Mouse (Mus musculus) kidney, adult 2 months (tissue): Measurements from ENCODE around the gene Exoc3l. TPM values are rescaled to one million over a fixed set of nuclear protein-coding genes. Genes with fewer than 3 reads are reported as not detected.
A peak's percentile ranks its signal among the peaks of the same experiment; 100 is the strongest.

Experiments
- DNase-seq: peaks from one replicate; pipeline ENCODE4 v3.0.0; 2021
- H3K27ac ChIP-seq: fragments of 200-500 bp; 2 replicates; pipeline ENCODE4 v1.5.1; 2012; ENCODE audit warnings: low read depth, low read length, control low read depth, inconsistent platforms; ENCODE audit not compliant: insufficient read depth
- H3K27me3 ChIP-seq: fragments of 200-500 bp; replicated peaks from 2 replicates; pipeline ENCODE4 v1.6.1; 2012; ENCODE audit warnings: mild to moderate bottlenecking, moderate library complexity, low read length, inconsistent platforms; ENCODE audit not compliant: control insufficient read depth, insufficient read depth
- H3K36me3 ChIP-seq: fragments of 200-500 bp; 2 replicates; pipeline ENCODE4 v1.6.1; 2012; ENCODE audit warnings: mild to moderate bottlenecking, moderate library complexity, low read length, inconsistent platforms; ENCODE audit not compliant: control insufficient read depth, insufficient read depth
- H3K4me1 ChIP-seq: fragments of 200-500 bp; 2 replicates; pipeline ENCODE4 v1.6.1; 2011; ENCODE audit warnings: low read length; ENCODE audit not compliant: control insufficient read depth, insufficient read depth
- H3K4me3 ChIP-seq: fragments of 200-500 bp; 2 replicates; pipeline ENCODE4 v1.5.1; 2011; ENCODE audit warnings: mild to moderate bottlenecking, low read depth, low read length, control low read depth; ENCODE audit not compliant: insufficient read depth
- CTCF ChIP-seq: fragments of 200-500 bp; conservative IDR thresholded peaks from 2 replicates; pipeline ENCODE4 v1.5.1; 2011; ENCODE audit warnings: low read depth, mild to moderate bottlenecking, control low read depth, low read length, moderate library complexity, mixed read lengths; ENCODE audit not compliant: insufficient read depth, insufficient read length
- POLR2A ChIP-seq: fragments of 200-500 bp; IDR thresholded peaks from one replicate; pipeline ENCODE4 v1.6.1; 2011; ENCODE audit warnings: low read depth, low read length, control low read depth
- WGBS: fragments of 180-500 bp; shearing (Covaris S2); methylation state at CpG from one replicate; pipeline ENCODE4 v1.1.7; 2018; 5-methylcytosine and 5-hydroxymethylcytosine counted together
- polyA plus RNA-seq: library from polyadenylated mRNA; depleted of rRNA; stranded (reverse); fragments of >200 nt; gene quantifications from 2 replicates; pipeline ENCODE4 v1.2.3, GENCODE M21; 2012; rRNA removed

Gene Exoc3l
- polyA plus RNA-seq: 11.7 and 15.3 TPM in 2 replicates

GRCm38 (mm10) chr8:105295895-105296573 lies at the start of gene Exoc3l:
Exoc3l (minus strand) TSS chr8:105296101.
- no peaks in the 10 kb centered on the region; the same call in 1 of the 2 replicates for H3K36me3 ChIP-seq
- peak within 1 kb of the TSS; percentile 56 for H3K4me3 ChIP-seq
- TF ChIP-seq CTCF (no peak), POLR2A (no peak)
- DNase-seq: peak; percentile 66
- WGBS: 52% methylated on average over 11 of the region's 11 CpGs
- no peaks in the 10 kb centered on the region for H3K27me3 ChIP-seq
- H3K4me1 ChIP-seq: peaks cover 7% of the 10 kb centered on the region; the same call in 1 of the 2 replicates
- H3K27ac ChIP-seq: peak within 1 kb of the TSS; percentile 77

- no peaks in the 10 kb centered on the region for H3K27me3 ChIP-seq
- TF ChIP-seq POLR2A: no peak
- no peak for TF ChIP-seq CTCF
- H3K36me3 ChIP-seq: no peaks in the 10 kb centered on the region
- 48% methylated on average over 7 of the region's 7 CpGs for WGBS
- DNase-seq: peak; percentile 66
- H3K27ac ChIP-seq: peak overlapping the region; percentile 66
- H3K4me3 ChIP-seq: no peak overlapping the region
- H3K4me1 ChIP-seq: no peaks in the 10 kb centered on the region; the same call in 1 of the 2 replicates
Measured at GRCm38 (mm10) chr8:105345061-105345975, 49.4 kb upstream of the Exoc3l start.

- H3K4me3 ChIP-seq: no peak overlapping the region
- H3K4me1 ChIP-seq: no peaks in the 10 kb centered on the region; the same call in 1 of the 2 replicates
- H3K27ac ChIP-seq: no peak overlapping the region
- WGBS: 43% methylated on average over 7 of the region's 8 CpGs
- TF ChIP-seq CTCF (no peak), POLR2A (no peak)
- no peaks in the 10 kb centered on the region for H3K36me3 ChIP-seq
- H3K27me3 ChIP-seq: no peaks in the 10 kb centered on the region
- DNase-seq: no peak
Measured at GRCm38 (mm10) chr8:105343791-105344574, 48.1 kb upstream of the Exoc3l start.

GRCm38 (mm10) chr8:105342768-105343167 lies 46.9 kb upstream of the Exoc3l start:
- no peak overlapping the region for H3K4me3 ChIP-seq
- DNase-seq: no peak
- no peaks in the 10 kb centered on the region for H3K27me3 ChIP-seq
- TF ChIP-seq POLR2A (no peak), CTCF (no peak)
- no peaks in the 10 kb centered on the region for H3K36me3 ChIP-seq
- H3K27ac ChIP-seq: no peak overlapping the region
- WGBS: 92% methylated on average over 4 of the region's 4 CpGs
- H3K4me1 ChIP-seq: no peaks in the 10 kb centered on the region; the same call in 1 of the 2 replicates

GRCm38 (mm10) chr8:105341399-105341798 lies 45.5 kb upstream of the Exoc3l start:
- 66% methylated on average over 8 of the region's 8 CpGs for WGBS
- Histone ChIP-seq H3K36me3 (no peaks in the 10 kb centered on the region), H3K27ac (no peak overlapping the region), H3K4me3 (no peak overlapping the region), H3K27me3 (no peaks in the 10 kb centered on the region), H3K4me1 (no peaks in the 10 kb centered on the region; the same call in 1 of the 2 replicates)
- DNase-seq: no peak
- TF ChIP-seq POLR2A (no peak), CTCF (no peak)

- DNase-seq: peak; percentile 71
- TF ChIP-seq CTCF (no peak), POLR2A (no peak)
Measured at GRCm38 (mm10) chr8:105339886-105340635, 44.2 kb upstream of the Exoc3l start.

More at GRCm38 (mm10) chr8:105339886-105340635, 44.2 kb upstream of the Exoc3l start:
- Histone ChIP-seq H3K27ac (peak overlapping the region; percentile 35), H3K36me3 (no peaks in the 10 kb centered on the region), H3K27me3 (no peaks in the 10 kb centered on the region), H3K4me3 (no peak overlapping the region), H3K4me1 (no peaks in the 10 kb centered on the region; the same call in 1 of the 2 replicates)
- WGBS: 54% methylated on average over 6 of the region's 6 CpGs
